Mouse (Mus musculus) right cerebral cortex, postnatal 14 days (tissue): ENCODE results near the gene Adamts16.

ENCODE experiments used
- DNase-seq: peaks from one replicate; pipeline ENCODE4 v3.0.0; 2022

Adamts16 gene

DNA sequence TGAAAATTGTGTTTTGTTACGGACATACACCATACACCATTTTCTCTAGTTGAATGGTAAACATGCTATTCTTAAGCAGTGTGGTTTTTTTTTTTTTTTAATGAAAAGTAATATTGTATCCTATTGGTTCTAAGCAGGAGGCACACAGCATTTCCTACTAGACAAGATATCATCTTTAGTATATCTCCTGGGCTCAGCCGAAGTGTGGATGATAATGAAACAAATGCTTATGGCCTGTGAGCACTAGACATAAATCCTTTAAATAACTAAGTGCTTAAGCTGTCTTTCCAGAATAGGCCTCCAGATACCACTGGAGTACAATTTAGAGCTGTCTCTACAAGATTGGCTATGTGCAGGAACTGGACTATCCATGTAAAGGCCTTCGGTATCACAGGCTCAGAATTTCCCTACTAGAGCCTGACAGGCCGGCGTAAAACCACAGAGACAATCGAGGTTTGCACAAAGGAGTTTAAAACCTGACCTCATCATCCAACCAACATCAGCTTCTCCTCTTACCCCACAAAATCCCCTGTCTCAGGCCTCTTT is 8.9 kb downstream of the Adamts16 start:
- no peak for DNase-seq

DNA sequence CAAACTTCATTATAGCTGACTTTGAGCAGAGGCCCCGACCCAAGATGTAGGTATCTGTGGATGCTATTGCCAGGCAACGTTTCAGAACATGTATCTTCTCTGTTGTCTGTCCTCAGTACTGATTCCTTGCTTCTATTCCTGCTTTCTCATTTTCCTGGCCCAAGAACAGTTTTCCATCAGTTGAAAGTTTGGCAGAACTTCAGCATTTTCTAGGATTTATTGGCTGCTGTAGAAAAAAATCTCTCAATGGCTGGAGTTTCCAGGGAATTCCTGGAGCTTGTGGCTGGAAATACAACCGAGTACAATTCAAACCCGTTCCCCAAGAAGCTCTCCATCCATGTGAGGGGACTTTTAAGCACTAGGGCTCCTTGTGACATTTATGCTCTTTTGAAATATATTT is 10.6 kb downstream of the Adamts16 start:
- no peak for DNase-seq

DNA sequence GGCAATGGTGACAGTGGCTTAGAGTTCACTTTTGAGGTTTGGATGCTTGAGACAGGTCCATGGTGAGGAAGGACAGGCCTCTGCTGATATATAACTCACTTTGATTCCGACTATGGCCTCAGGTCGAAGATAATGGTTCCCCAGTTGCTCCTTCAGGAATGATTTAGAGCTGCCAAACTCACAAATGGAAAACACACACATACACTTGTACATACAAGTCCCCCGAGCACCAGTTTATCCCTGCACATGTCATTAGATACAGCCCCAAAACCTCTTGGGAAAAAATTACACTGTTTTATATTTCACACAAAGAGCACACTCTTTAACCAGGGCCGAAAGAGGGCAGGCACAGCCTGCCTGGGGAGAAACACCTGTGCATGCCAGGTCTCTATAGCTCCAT is 14.1 kb downstream of the Adamts16 start:
- DNase-seq = no peak

DNA sequence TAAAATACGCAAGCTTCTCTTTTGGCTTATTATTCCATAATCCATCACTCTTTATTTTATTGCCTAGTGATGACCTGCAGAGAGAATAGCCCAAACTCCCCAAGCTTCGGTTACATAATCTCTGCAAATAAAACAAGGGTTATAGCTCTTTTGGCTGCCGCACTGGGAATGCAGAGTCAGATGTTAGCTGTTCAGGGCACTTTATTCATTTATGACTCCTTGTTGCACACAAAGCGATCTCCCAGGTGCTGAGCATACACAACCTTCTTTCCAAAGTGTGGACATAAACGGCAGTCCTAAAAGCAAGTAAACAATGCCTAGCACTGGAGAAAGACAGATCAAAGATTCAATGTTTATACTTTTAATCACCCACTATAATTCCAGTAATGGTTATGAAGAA is 16.3 kb downstream of the Adamts16 start:
- no peak for DNase-seq

DNA sequence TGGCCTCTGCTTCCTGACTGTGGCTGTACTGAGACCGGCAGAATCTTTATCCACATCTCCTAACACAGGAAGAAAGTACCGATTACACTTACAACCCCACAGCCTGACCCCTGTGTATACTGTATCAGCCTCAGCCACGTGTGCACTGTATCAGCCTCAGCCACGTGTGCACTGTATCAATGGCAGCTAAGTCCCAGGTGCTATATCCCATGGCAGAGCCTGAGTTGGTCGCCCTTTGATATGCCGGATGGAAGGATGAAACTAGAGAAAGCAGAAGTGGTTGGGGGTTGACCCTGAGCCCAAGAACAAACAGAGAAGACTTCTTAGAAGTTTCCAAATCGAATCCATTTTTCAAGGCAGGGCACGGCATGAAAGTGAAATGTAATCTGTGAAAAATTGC is 17.9 kb downstream of the Adamts16 start:
- no peak for DNase-seq

DNA sequence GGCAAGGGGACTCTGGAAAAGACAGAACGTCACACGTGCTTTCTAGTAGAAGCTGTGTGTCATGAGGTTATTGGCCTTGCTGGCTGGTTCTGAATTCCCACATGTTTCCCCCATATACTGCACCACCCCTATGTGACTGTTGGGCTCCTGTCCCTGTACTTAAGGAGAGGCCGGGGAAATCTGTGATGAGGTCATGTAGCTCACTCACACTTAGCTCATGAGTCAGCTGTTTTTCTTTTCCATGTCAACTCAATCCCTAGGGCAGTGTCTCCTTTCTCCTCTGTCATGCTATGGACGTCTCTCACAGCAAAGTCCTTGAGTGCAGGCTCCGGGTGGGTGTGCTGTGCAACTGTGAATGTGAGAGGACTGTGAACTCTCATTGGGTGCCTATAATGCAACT is 22.6 kb downstream of the Adamts16 start:
- DNase-seq = no peak

DNA sequence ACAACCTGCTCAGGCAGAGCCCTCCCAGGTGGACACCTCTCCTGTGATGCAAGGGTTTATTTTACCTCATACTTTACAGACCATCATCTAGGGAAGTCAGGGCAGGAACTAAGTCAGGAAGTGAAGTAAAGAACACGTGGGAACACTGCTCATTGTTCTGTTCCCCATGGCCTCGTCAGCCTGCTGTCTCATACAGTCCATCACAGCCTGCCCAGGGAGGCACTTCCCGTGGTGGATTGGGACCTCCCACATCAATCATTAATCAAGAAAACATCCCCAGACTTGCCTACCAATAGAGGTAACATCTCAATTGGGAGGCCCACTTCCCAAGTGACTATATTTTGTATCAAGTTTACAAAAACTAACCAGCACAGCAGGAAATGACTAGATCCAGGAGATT is 27.2 kb downstream of the Adamts16 start:
- DNase-seq = no peak

DNA sequence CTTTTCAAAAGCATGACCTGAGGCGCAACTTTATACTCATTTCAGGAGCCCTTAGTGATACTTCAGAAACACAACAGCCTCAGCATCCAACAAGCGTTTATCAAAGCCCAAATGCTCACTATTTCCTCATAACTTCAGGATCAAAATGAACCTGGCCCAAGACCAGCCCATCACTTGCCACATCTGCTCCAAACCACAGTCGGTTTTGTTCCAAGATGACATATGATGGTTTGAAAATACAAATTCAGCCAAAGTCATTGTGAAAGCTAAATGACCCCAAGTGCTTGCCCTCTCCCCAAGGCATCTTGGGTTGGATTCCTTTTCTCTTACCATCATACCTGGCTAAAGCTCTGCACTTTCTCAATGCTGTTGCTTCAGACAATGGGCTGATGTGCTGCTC is 36.1 kb downstream of the Adamts16 start:
- DNase-seq = no peak

DNA sequence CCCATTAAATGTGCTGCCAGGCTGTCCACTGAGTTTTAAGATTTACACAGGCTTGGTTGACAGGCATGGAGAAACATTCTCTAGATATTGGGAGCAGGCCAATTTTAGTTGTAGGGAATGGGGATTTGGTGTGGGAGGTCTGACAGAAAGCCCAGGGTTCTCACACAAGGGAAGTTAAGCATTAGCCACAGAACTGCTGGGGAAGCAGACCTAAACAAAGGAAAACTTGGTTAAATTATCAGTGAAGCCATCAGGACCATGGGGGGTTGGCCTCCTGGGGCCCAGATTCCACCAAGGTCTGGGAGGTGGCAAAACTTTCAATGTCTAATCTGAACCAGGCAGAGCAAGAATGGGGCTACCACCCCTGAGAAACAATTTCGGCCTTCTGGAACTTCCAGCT is 38.8 kb downstream of the Adamts16 start:
- no peak for DNase-seq

DNA sequence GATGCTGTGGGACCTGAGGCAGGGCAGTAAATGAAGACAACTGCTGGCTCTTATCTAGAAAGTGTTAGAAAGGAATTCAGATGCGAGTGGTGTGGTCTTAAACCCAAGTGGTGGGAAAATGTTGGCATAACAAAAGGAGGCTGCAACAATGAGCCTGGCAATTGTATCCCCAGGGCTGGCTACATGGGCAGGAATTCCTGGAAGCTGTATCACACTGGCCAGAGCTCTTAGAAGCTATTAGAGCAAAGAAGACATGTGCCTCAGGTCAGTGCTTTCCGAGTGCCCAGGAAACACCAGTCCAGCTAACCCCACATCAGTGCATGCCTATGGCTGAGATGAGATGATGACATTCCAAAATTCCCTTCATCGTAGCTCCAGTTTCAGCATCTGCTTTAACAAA is 42.3 kb downstream of the Adamts16 start:
- DNase-seq = no peak

DNA sequence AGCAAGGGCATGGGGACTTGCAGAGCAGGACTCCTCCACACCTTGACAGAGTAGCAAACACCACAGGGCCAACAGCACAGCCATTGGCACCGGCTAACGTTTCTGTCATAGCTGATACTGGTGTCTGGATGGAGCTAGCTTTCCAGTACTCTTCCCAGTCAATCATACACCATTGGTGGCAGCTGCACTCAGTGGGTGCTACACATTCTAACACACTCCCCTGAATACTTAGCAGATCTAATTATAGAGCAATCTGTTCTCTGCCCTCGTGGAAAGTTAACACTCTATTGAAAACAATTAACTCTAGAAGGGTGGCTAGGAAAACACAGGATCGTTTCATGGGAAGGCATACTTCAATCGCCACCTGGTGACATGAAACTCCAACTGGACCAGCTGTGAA is 43.2 kb downstream of the Adamts16 start:
- DNase-seq = no peak

DNA sequence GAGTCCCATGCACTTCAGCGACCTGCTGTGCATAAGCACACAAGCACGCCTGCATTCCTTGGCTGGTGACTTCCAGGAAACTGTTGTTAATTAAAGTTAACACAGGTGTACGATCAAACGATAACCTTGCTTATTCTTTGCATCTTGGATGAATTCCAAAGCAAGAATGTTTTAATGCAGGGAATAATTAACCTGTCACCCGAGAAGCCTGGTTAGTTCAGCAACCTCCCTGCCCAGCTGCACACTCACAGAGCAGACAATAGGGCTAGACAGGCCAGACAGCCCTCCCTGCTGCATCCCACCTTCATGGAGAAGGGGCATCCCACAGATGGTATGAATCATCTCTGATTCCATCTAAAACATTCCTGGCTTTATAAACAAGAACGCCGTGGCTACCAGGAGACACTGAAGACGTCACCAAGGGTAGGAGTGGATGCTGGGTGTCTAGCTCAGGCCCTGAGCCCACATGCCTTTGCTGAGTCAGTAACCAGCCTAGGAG is 47.5 kb downstream of the Adamts16 start:
- DNase-seq = no peak

DNA sequence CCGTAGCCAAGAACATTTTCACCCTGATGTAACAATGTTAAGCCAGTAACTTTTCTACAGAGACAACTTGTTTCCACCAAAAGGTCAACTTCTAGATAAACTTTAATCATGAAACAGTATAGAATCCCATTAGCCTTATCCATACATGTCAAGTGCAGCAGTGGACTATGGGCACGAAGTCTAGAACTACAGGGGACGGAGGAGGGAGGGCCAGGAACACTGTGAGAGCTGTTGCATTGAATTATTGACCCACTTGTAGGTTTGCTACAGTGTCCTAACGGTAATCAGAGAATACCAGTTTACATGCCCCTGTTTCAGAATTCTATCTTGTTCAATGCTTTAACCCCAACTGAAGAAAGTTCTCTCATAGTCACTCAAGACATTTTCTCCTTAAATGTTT is 48.0 kb downstream of the Adamts16 start:
- DNase-seq = no peak

DNA sequence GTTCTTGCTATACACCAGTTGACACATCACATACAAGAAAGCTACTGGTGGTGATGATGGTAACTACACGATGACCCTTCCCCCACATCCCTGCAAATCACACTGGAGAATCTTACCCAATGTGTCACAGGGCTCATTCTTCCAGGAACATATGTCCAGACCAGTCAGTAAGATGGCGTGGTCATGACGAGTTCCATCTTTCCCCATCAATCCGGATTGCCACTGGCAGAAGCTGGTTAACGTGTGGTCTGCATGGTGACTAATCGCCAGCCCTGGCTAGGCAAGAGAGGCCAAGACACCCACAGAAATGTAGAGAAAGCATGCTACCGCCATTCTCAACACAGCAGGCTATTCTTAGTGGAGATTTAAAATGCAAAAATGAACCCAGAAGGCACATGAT is 48.7 kb downstream of the Adamts16 start:
- no peak for DNase-seq

DNA sequence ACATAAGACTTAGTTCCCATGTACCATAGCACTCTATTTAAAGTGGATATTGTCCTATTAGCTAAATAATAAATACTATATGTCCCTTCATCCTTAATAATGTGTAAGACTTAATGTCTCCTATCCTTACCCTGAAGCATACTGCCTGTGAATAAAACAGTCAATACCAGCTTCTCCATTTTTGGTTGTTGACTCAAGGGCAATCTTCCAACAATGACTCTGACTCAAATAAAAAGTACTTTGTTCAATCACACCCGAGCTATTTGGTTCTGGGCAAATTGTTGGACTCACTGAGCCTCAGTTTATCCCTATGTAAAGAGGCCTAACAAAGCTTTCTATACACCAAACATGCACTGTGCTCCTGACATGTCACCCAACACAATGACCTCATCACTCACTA is 51.8 kb downstream of the Adamts16 start:
- DNase-seq = no peak

DNA sequence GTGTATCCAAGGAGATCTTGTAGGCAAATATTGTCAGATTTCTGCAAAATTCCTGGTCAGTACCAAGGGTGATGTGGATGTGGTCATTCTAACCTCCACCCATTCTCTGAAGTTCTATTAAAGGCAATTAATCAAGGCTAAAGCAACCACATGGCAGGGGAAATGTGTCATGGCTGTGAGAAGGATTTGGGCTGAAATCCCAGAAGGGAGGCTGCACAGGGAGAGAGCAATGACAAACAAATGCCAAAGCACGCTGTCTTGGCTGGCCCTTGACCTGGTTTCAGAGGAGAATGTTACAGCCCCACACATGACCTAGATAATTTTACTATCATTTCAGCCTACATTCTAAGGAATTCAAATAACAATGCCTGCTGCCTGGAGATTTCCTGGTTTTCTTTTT is 52.6 kb downstream of the Adamts16 start:
- DNase-seq = no peak

DNA sequence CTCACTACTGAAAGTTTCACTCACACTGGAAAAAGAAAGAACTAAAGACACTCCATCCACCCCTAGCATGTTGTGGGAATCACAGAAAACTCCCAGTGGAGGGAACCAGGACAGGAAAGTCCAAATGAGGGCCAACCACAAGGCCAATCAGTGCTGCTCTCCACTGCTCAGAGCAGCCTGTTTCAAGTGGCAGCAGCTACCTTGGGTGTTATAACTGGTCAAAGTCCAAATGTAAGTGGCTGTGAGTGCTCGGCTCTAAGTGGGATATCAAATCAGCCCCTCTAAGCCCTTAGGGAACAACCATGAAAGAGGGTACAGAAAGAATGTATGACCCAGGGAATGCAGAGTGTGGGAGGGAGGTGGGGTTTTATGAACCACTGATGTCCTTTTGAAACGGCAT is 56.5 kb downstream of the Adamts16 start:
- no peak for DNase-seq

DNA sequence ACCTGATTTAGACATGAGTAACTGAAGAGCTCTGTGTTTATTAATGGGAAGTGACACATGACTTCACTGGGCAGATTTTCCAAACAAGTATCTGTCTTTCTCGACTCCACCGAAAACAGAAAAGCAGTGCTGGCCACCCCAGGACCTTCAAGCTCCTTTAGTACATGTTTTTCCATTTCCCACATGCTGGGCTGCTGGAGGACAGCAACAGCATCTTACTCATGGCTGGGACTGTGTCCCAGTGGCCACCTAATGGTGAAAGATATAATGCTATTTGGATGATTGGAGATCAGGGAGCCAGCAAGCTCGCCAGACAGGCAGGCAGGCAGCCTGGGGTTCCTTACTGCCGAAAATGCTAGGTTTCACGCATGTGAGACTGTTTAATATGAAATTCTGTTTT is 57.5 kb downstream of the Adamts16 start:
- DNase-seq = no peak

DNA sequence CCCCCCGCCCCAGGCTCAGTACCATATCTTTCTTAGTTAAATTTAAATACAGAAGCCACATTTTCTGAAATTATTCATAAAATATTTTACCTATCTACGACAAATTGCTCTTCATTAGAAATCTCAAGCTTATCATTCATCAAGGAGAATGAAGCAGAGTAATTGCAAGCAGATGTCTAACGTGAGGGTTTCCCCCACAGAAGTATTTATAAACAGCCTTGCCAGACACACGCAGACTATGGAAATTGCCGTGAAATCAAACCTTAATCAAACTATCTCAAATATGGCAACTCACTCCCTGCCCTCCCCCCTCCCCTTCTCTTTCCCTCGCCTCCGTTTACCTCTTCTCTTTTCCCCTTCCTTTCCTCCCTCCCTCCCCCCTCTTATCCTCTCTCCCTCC is 61.8 kb downstream of the Adamts16 start:
- DNase-seq = no peak

DNA sequence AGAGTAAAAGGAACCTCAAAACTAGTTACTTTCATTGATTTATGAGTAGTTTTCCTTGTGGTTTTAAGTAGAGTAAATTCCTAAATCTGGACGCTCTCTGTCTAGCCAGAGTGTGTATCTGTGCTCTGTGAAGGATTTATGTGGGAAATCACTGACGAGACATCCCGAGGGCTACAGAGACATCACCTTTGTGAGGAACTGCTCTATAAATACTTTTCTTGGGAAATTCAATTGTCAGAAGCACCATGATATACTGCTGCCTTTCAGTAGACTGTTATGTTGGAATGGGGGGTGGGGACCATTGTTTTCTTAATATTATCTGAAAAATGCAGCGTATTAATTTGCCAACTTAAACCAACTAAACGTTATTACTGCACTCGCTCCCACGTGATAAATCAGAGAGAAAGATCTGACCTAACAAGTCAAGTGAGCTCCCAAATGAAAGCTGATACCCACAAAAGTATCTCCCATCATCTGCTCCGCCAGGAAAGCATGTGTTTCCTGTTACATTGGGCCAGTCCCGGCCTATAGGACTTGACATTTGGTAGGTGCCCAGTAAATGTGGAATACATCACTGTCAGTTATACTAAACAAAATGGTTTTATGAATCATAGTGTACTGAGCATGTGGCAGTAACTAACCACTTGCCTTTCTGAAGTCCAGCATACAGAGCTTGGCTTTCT is 62.6 kb downstream of the Adamts16 start:
- DNase-seq = no peak

DNA sequence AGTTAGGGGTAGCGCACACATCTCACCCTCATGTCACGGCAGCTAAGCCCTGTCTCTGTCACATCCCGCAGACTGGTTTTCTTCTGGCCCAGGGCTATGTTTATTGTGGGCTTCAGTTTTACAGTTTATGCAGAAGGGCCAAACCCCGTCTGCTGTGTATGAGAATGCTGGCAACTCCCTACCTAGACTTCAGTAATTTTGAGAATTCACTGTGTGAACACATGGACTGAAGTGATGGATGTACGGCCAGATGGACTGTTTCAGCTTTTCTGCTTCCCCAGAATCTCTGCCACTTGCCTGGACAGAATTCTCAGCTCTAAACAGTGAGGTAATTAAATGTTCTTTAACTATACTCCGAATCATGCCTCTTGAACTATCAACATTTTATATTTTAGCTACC is 70.5 kb downstream of the Adamts16 start:
- DNase-seq = no peak

DNA sequence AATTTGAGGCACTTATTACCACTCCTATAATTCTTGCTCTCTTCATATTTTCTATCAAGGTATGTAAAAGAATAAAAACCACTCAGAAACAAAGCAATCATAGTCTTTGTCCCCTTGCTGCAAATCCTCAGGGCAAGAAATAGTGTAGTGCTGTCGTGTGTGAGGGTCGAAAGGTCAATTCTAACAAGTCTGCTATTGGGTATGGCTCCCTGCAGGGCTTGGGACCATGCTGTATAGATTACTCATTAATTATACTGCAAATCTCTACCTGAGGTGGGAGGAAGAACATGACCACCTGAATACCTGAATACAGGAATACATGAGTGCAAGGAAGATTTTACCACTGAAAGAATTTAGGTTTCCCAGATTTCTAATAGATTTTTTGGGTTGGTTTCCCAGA is 72.5 kb downstream of the Adamts16 start:
- no peak for DNase-seq

DNA sequence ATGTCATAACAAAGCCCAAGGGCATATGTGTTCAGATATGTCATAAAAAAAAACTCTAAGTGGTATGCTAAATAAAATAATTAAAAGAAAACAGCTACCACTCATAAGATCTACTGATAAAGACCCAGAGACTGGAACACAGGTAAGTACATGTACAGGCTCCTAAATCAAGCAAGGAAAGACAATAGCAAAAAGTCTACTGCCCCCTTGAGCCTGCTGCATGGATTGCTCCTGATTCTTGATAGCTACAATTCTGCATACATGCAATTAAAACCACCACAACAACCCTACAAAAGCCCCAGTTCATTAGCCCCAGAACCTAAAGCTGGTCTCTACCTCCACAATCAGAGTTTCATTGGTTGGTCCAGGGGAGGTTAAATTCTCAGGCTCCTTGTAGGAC is 74.1 kb downstream of the Adamts16 start:
- DNase-seq = no peak

DNA sequence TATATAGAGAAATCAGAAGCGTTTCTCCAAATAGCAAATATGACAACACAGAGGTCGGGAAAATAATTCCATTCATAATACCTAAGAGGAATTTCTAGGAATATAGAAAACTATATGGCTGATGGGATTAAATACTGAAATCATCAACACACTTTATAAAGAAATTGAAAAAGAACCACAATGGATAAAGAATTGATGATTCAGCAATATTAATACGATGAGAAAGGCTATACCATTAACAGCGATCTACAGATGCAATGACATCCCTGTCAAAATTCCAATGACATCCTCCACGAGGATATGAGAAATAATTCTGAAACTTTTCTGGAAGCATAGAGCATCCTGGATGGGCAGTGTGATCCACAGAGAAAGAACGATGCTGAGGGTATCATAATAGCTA is 76.9 kb downstream of the Adamts16 start:
- no peak for DNase-seq

DNA sequence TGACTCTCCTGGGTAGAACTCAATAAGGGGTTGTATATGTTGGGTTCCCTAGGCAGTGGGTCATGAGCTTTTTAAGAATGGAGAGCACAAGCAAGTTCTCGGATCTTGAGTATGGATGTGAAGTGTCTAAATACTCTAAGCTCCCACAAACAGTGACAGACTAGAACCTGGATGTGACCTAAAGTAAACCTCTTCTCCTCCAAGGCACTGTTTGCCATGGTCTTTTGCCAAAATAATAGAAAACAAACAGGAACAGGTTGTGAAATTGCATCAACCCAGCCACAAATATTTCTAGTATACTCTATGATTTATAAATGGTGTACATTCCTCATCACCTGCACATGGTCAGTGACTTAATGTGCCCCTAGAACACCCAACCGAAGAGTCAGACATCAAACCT is 79.0 kb downstream of the Adamts16 start:
- no peak for DNase-seq
